Mouse (Mus musculus) liver, postnatal 0 days (tissue): ENCODE data around the gene Il22ra2. TPM values are rescaled to one million over a fixed set of nuclear protein-coding genes. Genes with fewer than 3 reads are reported as not detected.

Experiments
- ATAC-seq: fragments of 200-750 bp; cut with Nextera tagmentation; 2 replicates; pipeline ENCODE4 v1.8.0; 2017; ENCODE audit warnings: mild to moderate bottlenecking, moderate library complexity
- DNase-seq: peaks from one replicate; pipeline ENCODE4 v3.0.0-alpha.2; 2016
- H3K27ac ChIP-seq: fragments of 300-500 bp; sonication (generic); 2 replicates; pipeline ENCODE4 v1.5.1; 2014; ENCODE audit warnings: antibody characterized with exemption, moderate library complexity, mild to moderate bottlenecking, low read depth
- H3K27me3 ChIP-seq: fragments of 300-500 bp; sonication (generic); 2 replicates; pipeline ENCODE4 v1.6.1; 2014; ENCODE audit warnings: low read length, control low read depth, mixed read lengths; ENCODE audit not compliant: insufficient read depth
- H3K36me3 ChIP-seq: fragments of 300-500 bp; sonication (generic); replicated peaks from 2 replicates; pipeline ENCODE4 v1.6.1; 2014; ENCODE audit warnings: mild to moderate bottlenecking, control low read depth, low read length, moderate library complexity, mixed read lengths; ENCODE audit not compliant: insufficient read depth
- H3K4me1 ChIP-seq: fragments of 300-500 bp; sonication (generic); 2 replicates; pipeline ENCODE4 v1.6.1; 2014; ENCODE audit warnings: antibody characterized with exemption, mild to moderate bottlenecking, control low read depth; ENCODE audit not compliant: insufficient read depth
- H3K4me2 ChIP-seq: fragments of 300-500 bp; sonication (generic); 2 replicates; pipeline ENCODE4 v1.6.1; 2014; ENCODE audit warnings: low read depth, mild to moderate bottlenecking, low read length, moderate library complexity, mixed read lengths
- H3K4me3 ChIP-seq: fragments of 300-500 bp; sonication (generic); 2 replicates; pipeline ENCODE4 v1.5.1; 2014; ENCODE audit warnings: low read depth, low read length
- H3K9ac ChIP-seq: fragments of 300-500 bp; sonication (generic); replicated peaks from 2 replicates; pipeline ENCODE4 v1.6.1; 2014; ENCODE audit warnings: mild to moderate bottlenecking, moderate library complexity
- H3K9me3 ChIP-seq: fragments of 300-500 bp; sonication (generic); 2 replicates; pipeline ENCODE4 v1.6.1; 2016; ENCODE audit warnings: mild to moderate bottlenecking, control low read depth, low read length, mixed read lengths
- CTCF ChIP-seq: sonication (generic); IDR thresholded peaks from 2 replicates; pipeline ENCODE4 v1.5.1; 2016; ENCODE audit warnings: antibody characterized with exemption, low read depth
- EP300 ChIP-seq: IDR thresholded peaks from 2 replicates; pipeline ENCODE4 v1.6.1; 2016; ENCODE audit warnings: antibody characterized with exemption, low read depth, mild to moderate bottlenecking
- WGBS: fragments of 180-500 bp; shearing (Covaris S2); extraction: QIAGEN DNeasy Blood & Tissue Kit; methylation state at CpG from one replicate; pipeline ENCODE4 v1.1.7; 2014; ENCODE audit not compliant: insufficient replicate concordance; 5-methylcytosine and 5-hydroxymethylcytosine counted together
- polyA plus RNA-seq: library from polyadenylated mRNA; unstranded; fragments of >200 nt; fragmentation: Nextera tagmentation; extraction: Ambion mirVana; gene quantifications from 2 replicates; pipeline ENCODE4 v1.2.1, GENCODE M21; 2015

Gene Il22ra2
- polyA plus RNA-seq: 0.06 TPM in 1 of 2 replicates, not detected in the other

- no peak for TF ChIP-seq EP300
- TF ChIP-seq CTCF: no peak
- no peak within 1 kb of the TSS for H3K4me3 ChIP-seq
Observed at GRCm38 (mm10) chr10:19621408-19622048, at the start of gene Il22ra2. Gene Il22ra2 (plus strand): TSS chr10:19621998.

GRCm38 (mm10) chr10:19577571-19577970 lies 44.2 kb upstream of the Il22ra2 start:
- Histone ChIP-seq H3K9me3 (no peaks in the 10 kb centered on the region), H3K4me2 (no peak overlapping the region), H3K4me1 (peaks cover 8% of the 10 kb centered on the region), H3K4me3 (no peak overlapping the region), H3K36me3 (no peaks in the 10 kb centered on the region), H3K27me3 (no peaks in the 10 kb centered on the region), H3K27ac (no peak overlapping the region), H3K9ac (no peak overlapping the region)
- ATAC-seq: no peak
- WGBS: 81% methylated on average over 3 of the region's 3 CpGs
- TF ChIP-seq EP300: no peak
- TF ChIP-seq CTCF: no peak
- no peak for DNase-seq

More at GRCm38 (mm10) chr10:19621408-19622048, at the start of gene Il22ra2:
- no peak within 1 kb of the TSS for H3K4me2 ChIP-seq
- H3K27ac ChIP-seq: no peak within 1 kb of the TSS
- no peak for DNase-seq
- no peaks in the 10 kb centered on the region for H3K27me3 ChIP-seq
- H3K4me1 ChIP-seq: no peaks in the 10 kb centered on the region
- no peak for ATAC-seq
- 73% methylated on average over 2 of the region's 2 CpGs for WGBS
- H3K9me3 ChIP-seq: no peaks in the 10 kb centered on the region
- no peaks in the 10 kb centered on the region for H3K36me3 ChIP-seq
- no peak within 1 kb of the TSS for H3K9ac ChIP-seq

- 49% methylated on average over 6 of the region's 6 CpGs for WGBS
- Histone ChIP-seq H3K36me3 (no peaks in the 10 kb centered on the region), H3K9me3 (no peaks in the 10 kb centered on the region), H3K27me3 (no peaks in the 10 kb centered on the region), H3K4me2 (no peak overlapping the region), H3K4me1 (peaks cover 12% of the 10 kb centered on the region), H3K4me3 (no peak overlapping the region), H3K27ac (no peak overlapping the region), H3K9ac (no peak overlapping the region)
- no peak for ATAC-seq
- TF ChIP-seq CTCF: no peak
- no peak for TF ChIP-seq EP300
- DNase-seq: no peak
Observed at GRCm38 (mm10) chr10:19578001-19578400, 43.8 kb upstream of the Il22ra2 start.

- H3K4me2 ChIP-seq: peak overlapping the region; percentile 35
- no peak for ATAC-seq
- no peak for DNase-seq
- 45% methylated on average over 9 of the region's 9 CpGs for WGBS
- H3K4me3 ChIP-seq: peak overlapping the region; percentile 7; the same call in 1 of the 2 replicates
- no peak overlapping the region for H3K27ac ChIP-seq
- H3K4me1 ChIP-seq: peaks cover 17% of the 10 kb centered on the region
- no peak overlapping the region for H3K9ac ChIP-seq
- H3K9me3 ChIP-seq: no peaks in the 10 kb centered on the region
- no peaks in the 10 kb centered on the region for H3K27me3 ChIP-seq
- H3K36me3 ChIP-seq: no peaks in the 10 kb centered on the region
- no peak for TF ChIP-seq CTCF
- no peak for TF ChIP-seq EP300
Observed at GRCm38 (mm10) chr10:19578409-19578986, 43.3 kb upstream of the Il22ra2 start.

GRCm38 (mm10) chr10:19580660-19581059 lies 41.1 kb upstream of the Il22ra2 start:
- no peak overlapping the region for H3K9ac ChIP-seq
- no peak for ATAC-seq

GRCm38 (mm10) chr10:19581844-19582582 lies 39.8 kb upstream of the Il22ra2 start:
- no peaks in the 10 kb centered on the region for H3K9me3 ChIP-seq
- H3K4me2 ChIP-seq: no peak overlapping the region
- no peak for DNase-seq
- no peaks in the 10 kb centered on the region for H3K36me3 ChIP-seq
- H3K4me1 ChIP-seq: peaks cover 36% of the 10 kb centered on the region
- H3K4me3 ChIP-seq: no peak overlapping the region
- H3K27ac ChIP-seq: peak overlapping the region; percentile 66
- no peak overlapping the region for H3K9ac ChIP-seq
- no peaks in the 10 kb centered on the region for H3K27me3 ChIP-seq
- TF ChIP-seq CTCF: no peak
- no peak for TF ChIP-seq EP300
- WGBS: 32% methylated on average over 9 of the region's 9 CpGs
- ATAC-seq: no peak

More at GRCm38 (mm10) chr10:19580660-19581059, 41.1 kb upstream of the Il22ra2 start:
- Histone ChIP-seq H3K4me1 (peaks cover 32% of the 10 kb centered on the region), H3K27ac (no peak overlapping the region), H3K36me3 (no peaks in the 10 kb centered on the region), H3K9me3 (no peaks in the 10 kb centered on the region), H3K4me3 (no peak overlapping the region), H3K27me3 (no peaks in the 10 kb centered on the region), H3K4me2 (no peak overlapping the region)
- 55% methylated on average over 3 of the region's 3 CpGs for WGBS
- TF ChIP-seq CTCF (no peak), EP300 (no peak)
- no peak for DNase-seq
